Mouse (Mus musculus): ENCODE data around the gene Ddx54.

GRCm38 (mm10) chr5:120618778-120619177 is 6.2 kb downstream of the Ddx54 start:
- TF ChIP-seq EP300 (optimal IDR thresholded peaks at IDR 0.05) (no peak), CTCF (IDR thresholded peaks at IDR 0.05; ENCODE audit: low read depth) (no peak)
